Comparison of ENCODE assay signal across 36 mouse cellular contexts in the genomic region with DNA sequence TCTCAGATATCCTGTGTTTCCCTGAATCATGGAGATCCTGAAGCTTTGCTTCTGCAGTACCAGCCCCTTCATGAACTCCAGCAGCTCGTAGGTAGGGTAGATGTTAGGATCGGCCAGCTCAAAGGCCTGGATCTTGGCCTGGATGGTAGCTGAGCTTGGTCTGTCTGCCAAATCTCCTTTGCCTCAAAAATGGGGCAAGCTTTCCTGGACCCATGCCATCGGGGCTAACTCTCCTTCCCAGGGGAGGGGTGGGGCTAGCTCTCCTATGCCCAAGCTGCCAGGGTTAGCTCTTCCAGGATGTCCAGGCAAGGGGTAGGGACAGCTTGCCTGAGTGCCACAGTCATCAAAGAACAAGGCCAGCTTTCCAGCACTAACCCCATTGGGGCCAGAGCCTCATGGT. TPM values are rescaled to one million over a fixed set of nuclear protein-coding genes. Genes with fewer than 3 reads are reported as not detected.
A peak's percentile ranks its signal among the peaks of the same experiment; 100 is the strongest.
DNase-seq lines count a peak whose midpoint lies in the region; TF ChIP-seq lines count a peak whose summit lies in the region.
"Had no signal": no experiment of that assay in that cellular context is flagged by ENCODE, and none has a peak within 500 bp of the region (broad histone marks: within the 10 kb centered on the region; RNA-seq: fewer than 3 reads in every experiment).

No protein-coding gene starts in this region.

- TF ChIP-seq CTCF in gastrocnemius, adult 2 months (IDR thresholded peaks at IDR 0.05), result no peak

- H3K27ac ChIP-seq in gastrocnemius, adult 2 months, result no peak overlapping the region
- H3K27ac ChIP-seq: embryonic facial prominence, embryonic 12.5 days; hindbrain, embryonic 13.5 days; kidney, embryonic 15.5 days; left cerebral cortex, adult 2 months; limb, embryonic 10.5 days; midbrain, embryonic 10.5 days; neural tube, embryonic 13.5 days; stomach, postnatal 0 days had no signal

- no peak overlapping the region for H3K4me3 ChIP-seq in gastrocnemius, adult 2 months
- H3K4me3 ChIP-seq: embryonic facial prominence, embryonic 12.5 days; hindbrain, embryonic 13.5 days; kidney, embryonic 15.5 days; left cerebral cortex, adult 2 months; limb, embryonic 10.5 days; midbrain, embryonic 10.5 days; myocyte; neural tube, embryonic 13.5 days had no signal

- DNase-seq in gastrocnemius, adult 2 months, result peak; percentile 13
- DNase-seq in gastrocnemius, postnatal 10 days, result no peak
- DNase-seq in left cerebral cortex, postnatal 4 days, result peak; percentile 13
- DNase-seq in left cerebral cortex, postnatal 36 days (ENCODE audit: low spot score in 2 of 2), result no peak
- peak; percentile 33 for DNase-seq in adrenal gland, adult 2 months
- DNase-seq in adrenal gland, postnatal 14 days, result peak; percentile 42
- DNase-seq in lung, postnatal 36 days, result no peak
- DNase-seq: B cell, adult 2 months; cerebellum, adult 9-10 months; forebrain, postnatal 0 days; gastrocnemius, postnatal 36 days; heart, postnatal 36 days; kidney, postnatal 4 days; liver; retina, postnatal 1 day; thymus, postnatal 14 days had no signal

- intact Hi-C loops in gastrocnemius, adult 2 months (cut with DNase I), result no loop called here
- intact Hi-C loops in left cerebral cortex, postnatal 4 days (cut with DNase I), result no loop called here
- intact Hi-C loops in left cerebral cortex, postnatal 36 days (cut with DNase I), result no loop called here

RNA-seq across cellular contexts. Expression of gene Gm6268, which starts 18.1 kb away (rescaled TPM):
- not detected for total RNA-seq in gastrocnemius, adult 2 months (2021)
- not detected for total RNA-seq in gastrocnemius, postnatal 10 days (2021)
- total RNA-seq in left cerebral cortex, postnatal 4 days (2021), result not detected
- not detected for total RNA-seq in left cerebral cortex, postnatal 36 days (2021)
- total RNA-seq in adrenal gland, adult 2 months (2021), result not detected
- not detected in 2 replicates for polyA plus RNA-seq in adrenal gland, adult 2 months (2012; rRNA removed)
- not detected in 2 replicates for total RNA-seq in adrenal gland, postnatal 14 days (2021)
- total RNA-seq: CH12.LX; forebrain, postnatal 0 days; G1E; gastrocnemius, postnatal 36 days; heart, adult 8-10 months; heart, postnatal 36 days; left cerebral cortex, adult 2 months had no signal
- polyA plus RNA-seq: embryonic facial prominence, embryonic 12.5 days; forebrain, embryonic 11.5 days; forebrain, postnatal 0 days; G1E; heart, embryonic 14.5 days; hindbrain, embryonic 13.5 days; intestine, embryonic 14.5 days; kidney, embryonic 15.5 days; limb, embryonic 10.5 days; liver, embryonic 16.5 days; lung, postnatal 0 days; midbrain, embryonic 10.5 days; midbrain, embryonic 16.5 days; myocyte; neural tube, embryonic 13.5 days; Patski; small intestine, adult 2 months; stomach, postnatal 0 days had no signal

Comparison
In these comparisons a context has a peak if more than half of its experiments do, and no peak if none do; other contexts are left out.
1. DNase-seq: peak in gastrocnemius, adult 2 months (single experiment), left cerebral cortex, postnatal 4 days (single experiment), adrenal gland, adult 2 months (single experiment) and adrenal gland, postnatal 14 days (single experiment); none in gastrocnemius, postnatal 10 days (single experiment), left cerebral cortex, postnatal 36 days (0 of 2) and lung, postnatal 36 days (single experiment).